Mouse (Mus musculus): ENCODE measurements at regions not wholly inside any gene's neighbourhood (a gene's known extent, or its start where the extent isn't known, plus 50 kb on each side); places are given as distances from the start of the nearest gene placed in this dataset.
"Not testable (repeated sequence)": the region's sequence is repeated elsewhere in the genome, so short reads cannot be mapped to it uniquely, and the experiment has no call there.

- DNase-seq: peak; percentile 34
Measured at GRCm38 (mm10) chr16:20854696-20855213, 120.4 kb upstream of the Thpo start.

DNA sequence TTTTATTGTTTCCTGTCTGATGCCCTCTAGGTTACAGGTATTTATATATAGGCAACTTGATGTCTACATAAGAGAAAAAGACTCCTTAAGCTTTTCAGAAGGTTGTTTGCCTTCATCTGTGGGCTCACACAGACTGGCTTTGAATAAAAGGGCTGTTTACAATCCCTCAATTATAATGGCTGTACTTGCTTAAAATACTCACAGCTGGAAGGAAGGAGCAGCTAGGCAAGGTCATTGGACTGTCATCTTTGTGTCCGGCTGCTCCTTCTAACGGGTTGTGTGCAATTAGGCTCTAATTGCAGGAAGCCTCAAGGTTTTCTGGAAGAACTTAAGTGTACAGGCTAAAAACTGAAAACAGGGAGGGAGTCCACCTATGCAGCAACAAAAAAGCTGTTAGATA, 103.8 kb upstream of the Thpo start:
- no peak for DNase-seq

DNA sequence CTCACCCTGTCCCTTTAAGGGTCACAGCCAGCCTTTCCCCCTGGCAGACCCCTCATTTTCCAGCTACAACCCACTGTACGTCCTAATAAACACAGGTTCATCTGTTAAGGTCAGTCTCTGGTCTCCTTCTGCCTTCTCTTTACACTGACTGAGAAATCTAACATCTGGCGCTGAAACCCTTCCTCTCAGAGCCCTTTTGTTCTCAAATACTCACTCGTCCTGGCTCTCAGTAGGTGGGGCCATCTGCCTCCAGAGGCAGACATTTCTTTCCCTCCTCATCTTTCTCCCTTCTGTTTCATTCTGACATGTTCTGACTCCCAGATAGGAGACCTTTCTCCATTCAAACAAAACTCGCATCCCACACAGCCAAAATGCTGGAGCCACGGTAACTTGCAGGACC, 102.6 kb upstream of the Thpo start:
- peak; percentile 46 for DNase-seq

DNA sequence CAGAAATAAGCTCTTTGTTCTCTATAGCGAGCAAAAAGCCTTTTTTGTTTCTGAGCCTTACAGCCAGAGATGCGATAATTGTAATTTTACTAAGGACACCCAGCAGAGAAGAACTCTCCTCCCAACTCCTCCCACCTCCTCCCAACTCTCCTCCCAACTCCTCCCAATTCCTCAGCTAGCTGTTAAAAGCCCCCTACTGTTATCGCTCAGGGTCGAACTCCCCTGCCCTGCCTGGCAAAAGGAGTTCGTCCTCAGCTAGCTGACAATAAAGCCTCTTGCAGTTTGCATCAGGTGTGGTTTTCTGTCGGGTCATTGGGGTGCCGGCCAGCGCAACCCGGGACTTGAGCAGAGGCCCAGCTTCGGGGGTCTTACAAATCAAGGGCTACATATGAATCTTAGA, 99.5 kb upstream of the Thpo start:
- DNase-seq: not testable (repeated sequence)

GRCm38 (mm10) chr16:20833301-20833700, 99.0 kb upstream of the Thpo start:
- peak; percentile 67 for DNase-seq

DNA sequence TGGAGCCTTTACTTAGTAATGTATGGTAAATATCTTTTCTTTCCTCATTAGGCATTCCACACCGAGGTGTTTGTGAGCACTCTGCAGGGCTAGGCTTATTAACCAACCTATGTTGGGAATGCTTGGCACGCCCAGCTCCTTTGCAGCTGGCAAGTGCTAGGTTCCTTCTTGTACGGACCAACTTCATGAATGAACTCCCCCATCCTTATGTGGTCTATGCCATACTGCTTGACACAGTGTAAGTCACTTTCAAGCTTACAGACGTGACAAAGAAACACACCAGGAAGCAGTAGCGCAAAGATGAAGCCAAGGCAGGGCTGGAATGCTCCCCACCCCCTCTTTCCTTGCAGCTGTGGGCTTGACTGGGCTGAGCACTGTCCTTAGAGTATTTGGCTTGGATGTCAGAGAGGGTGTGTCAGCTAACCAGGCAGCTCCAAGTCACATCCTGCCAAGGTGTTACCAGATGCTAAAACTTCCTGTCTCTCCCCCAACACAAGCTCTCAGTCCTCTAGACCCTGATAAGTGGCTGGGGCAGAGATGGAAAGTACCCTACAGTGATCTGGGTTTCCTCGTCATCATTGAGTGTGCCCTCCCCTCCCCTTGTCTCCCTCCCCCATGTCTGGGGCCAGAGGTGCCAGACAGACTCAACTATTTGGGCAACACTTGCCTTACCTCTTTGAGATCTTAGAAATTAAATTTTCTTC, 95.6 kb upstream of the Thpo start:
- peak; percentile 62 for DNase-seq

- DNase-seq: peak; percentile 43
Measured at GRCm38 (mm10) chr16:20828996-20829731, 94.9 kb upstream of the Thpo start.

DNA sequence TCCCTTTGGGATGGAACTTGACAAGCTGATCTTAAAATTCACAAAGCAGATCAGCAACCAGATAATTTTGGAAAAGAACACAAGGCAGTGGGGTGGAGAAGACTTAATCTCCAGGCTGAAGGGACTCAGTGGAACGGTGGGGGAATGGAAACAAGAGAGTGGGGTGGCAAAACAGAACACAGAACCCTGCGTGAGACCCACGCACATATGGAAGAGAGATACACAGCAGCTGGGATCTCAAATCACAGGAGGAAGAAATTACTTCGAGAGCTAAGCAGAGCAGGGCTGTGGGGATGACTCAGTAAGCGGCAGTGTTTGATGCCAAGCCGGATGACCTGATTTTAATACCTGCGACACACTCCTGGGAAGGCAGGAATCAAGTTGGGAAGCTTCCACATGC, 89.9 kb upstream of the Thpo start:
- DNase-seq: no peak

GRCm38 (mm10) chr16:20820939-20821338, 86.6 kb upstream of the Thpo start:
- no peak for DNase-seq

DNA sequence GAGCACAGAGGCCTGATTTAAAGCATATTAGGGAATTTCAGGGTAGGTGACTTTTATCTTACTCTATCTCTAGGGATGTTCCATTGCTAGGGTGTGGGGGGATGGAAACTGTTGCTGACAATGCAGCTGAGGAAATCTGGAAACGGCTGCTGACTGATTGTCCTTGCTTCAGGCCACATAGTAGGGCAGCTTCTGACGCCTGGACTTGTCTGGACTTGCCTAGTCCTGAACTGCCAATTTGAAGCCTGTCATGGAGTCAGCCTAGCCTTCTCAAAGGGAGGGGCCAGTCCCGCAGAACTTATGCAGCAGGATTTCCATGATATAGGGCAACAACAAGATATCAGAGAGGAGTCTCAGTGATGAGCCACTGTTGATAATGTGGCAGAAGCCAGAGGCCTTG, 85.3 kb upstream of the Thpo start:
- DNase-seq: peak; percentile 19

DNA sequence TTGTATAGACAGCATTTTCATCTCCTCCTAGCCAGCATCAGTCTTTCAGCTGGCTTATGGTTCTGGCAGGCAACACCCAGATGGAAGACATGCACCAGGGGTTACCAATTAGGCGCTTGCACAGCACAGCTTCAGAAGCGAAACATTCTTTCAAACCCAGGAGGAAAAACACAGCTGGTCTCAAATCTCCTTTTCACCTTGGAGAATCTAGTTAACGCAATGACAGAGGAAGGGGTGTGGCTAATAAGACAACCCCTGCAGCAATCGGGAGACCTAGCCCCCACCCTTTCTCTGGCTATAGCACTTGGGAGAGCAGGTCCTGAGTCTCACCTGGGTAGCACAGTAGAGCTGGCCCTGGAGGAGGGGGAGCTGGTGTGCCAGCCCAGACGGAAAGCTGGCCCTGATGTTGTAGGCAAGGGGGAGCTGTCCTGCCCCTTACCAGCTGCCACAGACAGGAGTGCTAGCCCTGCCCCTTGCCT, 84.4 kb upstream of the Thpo start:
- DNase-seq: peak; percentile 39

DNA sequence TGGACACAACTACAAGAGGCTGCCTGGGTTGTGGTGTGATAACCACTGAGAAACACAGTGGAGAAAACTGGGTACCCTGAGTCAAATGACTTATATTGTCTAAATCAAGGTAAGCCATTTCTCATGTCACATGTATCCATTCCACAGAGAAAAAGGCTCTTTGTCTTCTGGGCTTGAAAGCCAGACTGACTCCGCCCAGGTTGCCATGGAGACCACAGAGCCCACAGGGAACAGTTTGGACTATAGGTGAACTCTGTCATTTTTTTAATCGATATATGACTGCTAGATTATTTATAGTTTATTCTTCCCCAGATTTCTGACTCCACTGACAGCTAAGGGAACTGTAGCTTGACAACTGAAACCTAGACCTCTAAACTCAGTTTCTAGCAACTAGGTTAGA, 80.7 kb upstream of the Thpo start:
- DNase-seq: peak; percentile 44

- DNase-seq: no peak
Measured at GRCm38 (mm10) chr16:20814240-20814639, 79.9 kb upstream of the Thpo start.

- DNase-seq: peak; percentile 76
Measured at GRCm38 (mm10) chr16:20812025-20812424, 77.7 kb upstream of the Thpo start.

GRCm38 (mm10) chr16:20810322-20810721, 76.0 kb upstream of the Thpo start:
- no peak for DNase-seq

DNA sequence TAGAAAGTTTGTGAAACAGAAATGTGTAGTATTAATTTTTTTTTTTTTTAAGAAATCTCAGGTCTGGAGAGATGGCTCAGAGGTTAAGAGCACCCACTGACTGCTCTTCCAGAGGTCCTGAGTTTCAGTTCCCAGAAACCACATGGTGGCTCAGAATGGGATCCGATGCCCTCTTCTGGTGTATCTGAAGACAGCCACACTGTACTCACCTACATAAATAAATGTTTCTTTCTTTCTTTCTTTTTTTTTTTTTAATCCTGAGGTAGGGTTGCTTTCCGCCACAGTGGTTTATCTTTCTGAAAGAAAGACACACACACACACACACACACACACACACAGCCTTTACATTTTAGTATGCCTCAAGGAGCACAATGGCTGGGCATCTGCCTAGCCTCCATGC, 74.0 kb upstream of the Thpo start:
- DNase-seq: no peak

DNA sequence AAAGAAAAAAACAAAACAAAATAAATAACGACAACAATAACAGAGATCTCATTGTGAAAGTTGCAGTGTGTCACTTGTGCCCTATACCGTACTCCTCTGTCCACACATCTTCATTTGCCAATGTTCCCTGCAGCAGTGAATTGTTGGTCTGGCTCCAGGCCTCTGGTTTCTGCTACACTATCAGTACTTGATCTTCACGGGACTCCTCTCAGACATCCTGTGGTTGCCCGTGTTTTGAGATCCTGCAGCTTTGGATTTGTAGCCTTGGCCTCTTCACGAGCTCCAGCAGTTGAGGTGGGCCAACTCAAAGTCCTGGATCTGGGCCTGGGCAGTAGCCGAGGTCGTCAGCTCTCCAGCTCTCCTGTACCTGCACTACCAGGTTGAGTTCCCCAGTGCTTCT, 72.4 kb upstream of the Thpo start:
- no peak for DNase-seq

GRCm38 (mm10) chr16:20805793-20806192, 71.5 kb upstream of the Thpo start:
- DNase-seq: no peak

DNA sequence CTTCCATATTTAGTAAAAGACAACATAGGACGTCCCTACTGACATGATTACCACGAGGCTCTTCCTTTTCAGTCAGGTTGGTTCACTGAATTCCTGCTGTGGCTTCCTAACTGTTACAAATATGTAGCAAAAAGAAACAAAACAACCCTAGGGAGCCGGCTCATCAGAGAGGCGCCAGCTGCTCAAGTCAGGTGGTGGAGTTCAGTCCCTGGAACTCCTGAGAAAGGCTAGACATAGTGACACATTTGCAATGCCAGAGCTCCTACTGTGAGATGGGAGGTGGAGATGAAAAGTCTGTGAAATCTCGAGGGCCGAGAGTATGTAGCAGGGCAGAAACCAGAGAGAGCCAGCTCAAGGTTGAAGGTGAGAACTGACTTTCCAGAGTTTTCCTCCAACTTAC, 70.8 kb upstream of the Thpo start:
- DNase-seq: no peak

DNA sequence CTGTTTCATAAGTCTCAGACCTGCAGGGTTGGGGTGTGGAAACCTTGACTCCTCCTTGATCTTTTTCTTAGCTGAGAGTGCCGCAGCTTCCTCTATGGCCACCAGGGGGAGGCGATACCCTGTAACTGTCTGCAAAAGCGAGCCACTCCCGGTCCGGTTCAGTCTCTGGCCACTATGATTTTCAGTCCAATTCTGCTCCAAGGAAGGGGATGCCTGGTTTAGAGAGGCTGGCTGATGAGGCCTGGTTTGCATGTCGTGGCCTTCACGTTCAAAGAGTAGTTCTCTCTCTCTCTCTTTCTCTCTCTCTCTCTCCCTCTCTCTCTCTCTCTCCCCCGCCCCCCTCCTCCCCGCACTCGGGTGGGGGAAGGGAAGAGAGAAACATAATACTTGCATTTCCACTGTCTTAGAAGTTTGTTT, 70.3 kb upstream of the Thpo start:
- DNase-seq: peak; percentile 96

DNA sequence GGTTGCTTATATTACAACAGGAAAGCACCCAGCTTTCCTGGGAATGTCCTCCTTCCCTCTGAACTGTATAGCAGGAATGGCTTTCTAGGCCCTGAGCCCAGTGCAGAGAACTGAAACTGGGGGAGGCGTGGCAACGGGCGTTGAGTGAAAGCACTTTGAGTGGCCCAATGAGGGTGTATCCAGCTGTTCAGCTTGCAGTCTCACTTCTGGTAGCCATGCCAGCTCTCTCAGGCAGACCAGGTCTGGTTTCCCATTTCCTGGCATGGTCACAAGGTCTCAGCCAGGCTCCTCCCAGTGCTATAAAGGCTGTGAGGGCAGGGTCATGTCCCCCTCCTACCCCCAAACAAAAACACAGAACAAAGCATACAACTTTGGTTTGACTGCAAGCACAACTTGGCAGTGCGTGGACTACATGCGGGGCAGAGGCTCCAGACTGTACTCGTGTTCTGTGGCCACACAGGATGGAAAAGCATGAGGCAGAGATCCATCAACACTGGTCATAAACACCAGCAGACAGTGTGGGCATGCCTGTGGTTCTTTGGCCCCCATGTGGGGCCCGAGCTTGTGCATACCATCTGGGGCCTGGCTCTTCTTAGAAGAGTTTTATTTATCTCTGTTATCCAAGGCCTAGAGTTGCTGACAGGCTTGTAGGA, 69.1 kb upstream of the Thpo start:
- peak; percentile 88 for DNase-seq

GRCm38 (mm10) chr16:20802724-20803123, 68.4 kb upstream of the Thpo start:
- no peak for DNase-seq

DNA sequence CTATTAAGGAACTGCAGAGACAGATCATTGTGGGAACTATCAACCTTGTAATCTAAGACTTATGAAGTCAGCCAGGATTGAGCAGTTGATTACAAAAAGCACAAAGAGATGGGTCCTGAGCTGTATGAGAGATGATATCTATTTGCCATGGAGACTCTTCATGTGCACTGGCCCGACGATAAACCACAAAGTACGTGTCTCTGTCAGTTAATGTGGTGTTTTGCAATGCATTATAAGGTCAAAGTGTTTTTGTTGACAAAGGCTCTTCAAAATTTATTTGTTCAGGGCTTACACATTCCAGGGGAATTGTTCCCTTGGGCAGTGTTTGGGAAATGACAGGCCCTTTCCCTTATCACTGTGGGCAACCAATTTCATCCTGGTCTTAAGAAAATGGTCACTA, 65.7 kb upstream of the Thpo start:
- no peak for DNase-seq

GRCm38 (mm10) chr16:20798115-20798514, 63.8 kb upstream of the Thpo start:
- no peak for DNase-seq
